Mouse (Mus musculus) forebrain, embryonic 12.5 days (tissue): ENCODE results near the gene Cep295. TPM values are rescaled to one million over a fixed set of nuclear protein-coding genes. Genes with fewer than 3 reads are reported as not detected.
"Not testable (repeated sequence)": the region's sequence is repeated elsewhere in the genome, so short reads cannot be mapped to it uniquely, and the experiment has no call there.

ENCODE experiments used
- ATAC-seq: fragments of 200-750 bp; cut with Nextera tagmentation; 2 replicates; pipeline ENCODE4 v1.8.0; 2017; ENCODE audit warnings: moderate TSS enrichment; ENCODE audit not compliant: low FRiP score
- H3K27ac ChIP-seq: fragments of 300-500 bp; sonication (generic); 2 replicates; pipeline ENCODE4 v1.5.1; 2016; ENCODE audit warnings: mild to moderate bottlenecking
- H3K27me3 ChIP-seq: fragments of 300-500 bp; sonication (generic); 2 replicates; pipeline ENCODE4 v1.6.1; 2016; ENCODE audit warnings: mild to moderate bottlenecking
- H3K36me3 ChIP-seq: fragments of 300-500 bp; sonication (generic); replicated peaks from 2 replicates; pipeline ENCODE4 v1.6.1; 2016; ENCODE audit warnings: mild to moderate bottlenecking
- H3K4me1 ChIP-seq: fragments of 300-500 bp; sonication (generic); 2 replicates; pipeline ENCODE4 v1.6.1; 2016
- H3K4me2 ChIP-seq: fragments of 300-500 bp; sonication (generic); 2 replicates; pipeline ENCODE4 v1.6.1; 2016; ENCODE audit warnings: mild to moderate bottlenecking, moderate library complexity
- H3K4me3 ChIP-seq: fragments of 300-500 bp; sonication (generic); replicated peaks from 2 replicates; pipeline ENCODE4 v1.5.1; 2016; ENCODE audit warnings: mild to moderate bottlenecking
- H3K9ac ChIP-seq: fragments of 300-500 bp; sonication (generic); 2 replicates; pipeline ENCODE4 v1.6.1; 2016; ENCODE audit warnings: mild to moderate bottlenecking
- H3K9me3 ChIP-seq: fragments of 300-500 bp; sonication (generic); 2 replicates; pipeline ENCODE4 v1.6.1; 2016
- WGBS: fragments of 180-500 bp; shearing (Covaris S2); methylation state at CpG from one replicate; pipeline ENCODE4 v1.1.7; 2016; 5-methylcytosine and 5-hydroxymethylcytosine counted together
- polyA plus RNA-seq: library from polyadenylated mRNA; unstranded; fragments of >200 nt; fragmentation: Nextera tagmentation; extraction: Ambion mirVana; gene quantifications from 2 replicates; pipeline ENCODE4 v1.2.1, GENCODE M21; 2016

Cep295 gene
- polyA plus RNA-seq, 1 experiment from 2014 or later: 27.2 TPM

- no peaks in the 10 kb centered on the region for H3K9me3 ChIP-seq
- H3K4me2 ChIP-seq: no peak overlapping the region
- no peak for ATAC-seq
- 70% methylated on average over 5 of the region's 5 CpGs for WGBS
- H3K27ac ChIP-seq: no peak overlapping the region
- H3K36me3 ChIP-seq: peaks cover 75% of the 10 kb centered on the region
- no peaks in the 10 kb centered on the region for H3K27me3 ChIP-seq
- no peaks in the 10 kb centered on the region for H3K4me1 ChIP-seq
- no peak overlapping the region for H3K9ac ChIP-seq
- H3K4me3 ChIP-seq: no peak overlapping the region
Measured at GRCm38 (mm10) chr9:15317223-15318169, 40.1 kb downstream of the Cep295 start.

- H3K36me3 ChIP-seq: peaks cover 74% of the 10 kb centered on the region
- not testable (repeated sequence) for H3K4me2 ChIP-seq, H3K4me3 ChIP-seq, H3K9me3 ChIP-seq, H3K4me1 ChIP-seq, H3K27me3 ChIP-seq, ATAC-seq, H3K27ac ChIP-seq, H3K9ac ChIP-seq
- WGBS: 94% methylated on average over 2 of the region's 2 CpGs
Measured at GRCm38 (mm10) chr9:15316296-15316695, 41.3 kb downstream of the Cep295 start.

- Histone ChIP-seq H3K4me1 (peaks cover under 1% of the 10 kb centered on the region; the same call in 1 of the 2 replicates), H3K36me3 (peaks cover 80% of the 10 kb centered on the region), H3K4me2 (no peak overlapping the region), H3K4me3 (no peak overlapping the region), H3K27me3 (no peaks in the 10 kb centered on the region), H3K27ac (no peak overlapping the region), H3K9ac (no peak overlapping the region), H3K9me3 (no peaks in the 10 kb centered on the region)
- WGBS: 97% methylated on average over 1 of the region's 1 CpGs
- ATAC-seq: no peak
Measured at GRCm38 (mm10) chr9:15314619-15315018, 43.0 kb downstream of the Cep295 start.

GRCm38 (mm10) chr9:15313633-15314032 is 44.0 kb downstream of the Cep295 start:
- H3K27me3 ChIP-seq: no peaks in the 10 kb centered on the region
- H3K4me3 ChIP-seq: no peak overlapping the region
- no peaks in the 10 kb centered on the region for H3K9me3 ChIP-seq
- 95% methylated on average over 5 of the region's 5 CpGs for WGBS
- peaks cover 90% of the 10 kb centered on the region for H3K36me3 ChIP-seq
- H3K4me2 ChIP-seq: no peak overlapping the region
- H3K9ac ChIP-seq: no peak overlapping the region
- no peak for ATAC-seq
- H3K4me1 ChIP-seq: peaks cover 9% of the 10 kb centered on the region
- H3K27ac ChIP-seq: no peak overlapping the region

- H3K4me2 ChIP-seq: no peak overlapping the region
- no peak overlapping the region for H3K27ac ChIP-seq
- peaks cover 87% of the 10 kb centered on the region for H3K36me3 ChIP-seq
- no peaks in the 10 kb centered on the region for H3K27me3 ChIP-seq
- no peaks in the 10 kb centered on the region for H3K9me3 ChIP-seq
- peaks cover 19% of the 10 kb centered on the region for H3K4me1 ChIP-seq
- no peak for ATAC-seq
- 96% methylated on average over 2 of the region's 2 CpGs for WGBS
- no peak overlapping the region for H3K9ac ChIP-seq
- H3K4me3 ChIP-seq: no peak overlapping the region
Measured at GRCm38 (mm10) chr9:15312054-15312735, 45.4 kb downstream of the Cep295 start.

- 93% methylated on average over 1 of the region's 1 CpGs for WGBS
- Histone ChIP-seq H3K36me3 (peaks cover 70% of the 10 kb centered on the region), H3K27ac (no peak overlapping the region), H3K9me3 (no peaks in the 10 kb centered on the region), H3K4me1 (peaks cover 25% of the 10 kb centered on the region), H3K4me3 (no peak overlapping the region), H3K27me3 (no peaks in the 10 kb centered on the region), H3K9ac (no peak overlapping the region), H3K4me2 (no peak overlapping the region)
- no peak for ATAC-seq
Measured at GRCm38 (mm10) chr9:15310179-15310578, 47.4 kb downstream of the Cep295 start.

GRCm38 (mm10) chr9:15309425-15309824 is 48.2 kb downstream of the Cep295 start:
- no peak for ATAC-seq
- peaks cover 63% of the 10 kb centered on the region for H3K36me3 ChIP-seq

GRCm38 (mm10) chr9:15308254-15308653 is 49.3 kb downstream of the Cep295 start:
- ATAC-seq: no peak
- H3K4me3 ChIP-seq: no peak overlapping the region
- H3K4me2 ChIP-seq: peak overlapping the region; percentile 75; the same call in 1 of the 2 replicates
- peaks cover 51% of the 10 kb centered on the region for H3K36me3 ChIP-seq
- H3K9me3 ChIP-seq: no peaks in the 10 kb centered on the region
- no peak overlapping the region for H3K27ac ChIP-seq
- peaks cover 25% of the 10 kb centered on the region for H3K4me1 ChIP-seq
- H3K9ac ChIP-seq: no peak overlapping the region
- H3K27me3 ChIP-seq: no peaks in the 10 kb centered on the region
- 58% methylated on average over 2 of the region's 2 CpGs for WGBS

More at GRCm38 (mm10) chr9:15309425-15309824, 48.2 kb downstream of the Cep295 start:
- Histone ChIP-seq H3K27ac (no peak overlapping the region), H3K27me3 (no peaks in the 10 kb centered on the region), H3K4me3 (no peak overlapping the region), H3K9ac (no peak overlapping the region), H3K4me2 (peak overlapping the region; percentile 4; the same call in 1 of the 2 replicates), H3K9me3 (no peaks in the 10 kb centered on the region), H3K4me1 (peaks cover 25% of the 10 kb centered on the region)
- 84% methylated on average over 4 of the region's 4 CpGs for WGBS

GRCm38 (mm10) chr9:15307257-15307656 is 50.3 kb downstream of the Cep295 start:
- Histone ChIP-seq H3K9ac (peak overlapping the region; percentile 92), H3K4me1 (peaks cover 25% of the 10 kb centered on the region), H3K9me3 (no peaks in the 10 kb centered on the region), H3K36me3 (peaks cover 42% of the 10 kb centered on the region), H3K4me2 (peak overlapping the region; percentile 75), H3K4me3 (peak overlapping the region; percentile 84), H3K27me3 (no peaks in the 10 kb centered on the region), H3K27ac (no peak overlapping the region)
- no peak for ATAC-seq
- WGBS: 8% methylated on average over 6 of the region's 6 CpGs

GRCm38 (mm10) chr9:15306398-15307119 is 51.0 kb downstream of the Cep295 start, which contains the start of gene 4931406C07Rik:
Gene 4931406C07Rik (minus strand): TSS chr9:15306448.
- Histone ChIP-seq H3K4me2 (peak within 1 kb of the TSS; percentile 75), H3K9ac (peak within 1 kb of the TSS; percentile 92), H3K36me3 (peaks cover 35% of the 10 kb centered on the region), H3K9me3 (no peaks in the 10 kb centered on the region), H3K4me1 (peaks cover 25% of the 10 kb centered on the region), H3K27ac (peak within 1 kb of the TSS; percentile 94), H3K4me3 (peak within 1 kb of the TSS; percentile 84), H3K27me3 (no peaks in the 10 kb centered on the region)
- WGBS: 1% methylated on average over 35 of the region's 35 CpGs
- ATAC-seq: peak; percentile 84

- H3K27ac ChIP-seq: peak within 1 kb of the TSS; percentile 94
- H3K27me3 ChIP-seq: no peaks in the 10 kb centered on the region
- H3K9me3 ChIP-seq: no peaks in the 10 kb centered on the region
- ATAC-seq: peak; percentile 99
- H3K4me3 ChIP-seq: peak within 1 kb of the TSS; percentile 84
- peaks cover 31% of the 10 kb centered on the region for H3K36me3 ChIP-seq
- peak within 1 kb of the TSS; percentile 92 for H3K9ac ChIP-seq
- peaks cover 25% of the 10 kb centered on the region for H3K4me1 ChIP-seq
- 13% methylated on average over 45 of the region's 45 CpGs for WGBS
- peak within 1 kb of the TSS; percentile 75 for H3K4me2 ChIP-seq
Measured at GRCm38 (mm10) chr9:15305503-15306397, 51.8 kb downstream of the Cep295 start, which contains the start of gene Taf1d. Gene Taf1d (plus strand): TSS chr9:15306214.
